Mouse (Mus musculus): ENCODE results near the gene Pola2. TPM values are rescaled to one million over a fixed set of nuclear protein-coding genes. Genes with fewer than 3 reads are reported as not detected.

The Pola2 gene
- polyA plus RNA-seq, 1 experiment = 26.2 TPM

DNA sequence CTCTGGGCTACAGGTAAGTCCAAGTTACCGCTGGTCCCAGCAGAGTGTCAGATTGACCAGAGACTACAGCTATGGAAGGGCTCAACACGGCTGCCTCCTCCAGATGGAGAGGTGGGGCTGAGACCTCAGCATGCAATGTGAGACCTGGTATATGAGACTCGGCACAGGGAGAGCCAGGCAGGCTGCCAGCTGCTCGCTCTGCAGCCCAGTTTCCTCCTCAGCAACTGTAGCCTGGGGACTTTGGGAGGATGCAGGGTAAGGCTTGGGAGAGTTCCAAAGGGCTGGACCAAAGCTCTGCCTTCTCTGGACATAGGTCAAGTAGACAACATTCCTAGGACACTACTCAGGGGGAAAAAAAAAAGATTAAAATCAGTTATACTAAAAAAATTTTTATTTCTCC is 23.8 kb downstream of the Pola2 start:
- TF ChIP-seq POLR2A (IDR thresholded peaks at IDR 0.05; ENCODE audit: low read depth, low read length) (no peak), CTCF (conservative IDR thresholded peaks at IDR 0.05; ENCODE audit: insufficient read depth, insufficient read length, low read depth, low read length) (no peak)
- Histone ChIP-seq H3K27ac (ENCODE audit: insufficient read depth, low read depth, low read length) (peak overlapping the region; percentile 64), H3K27me3 (replicated peaks; ENCODE audit: control insufficient read depth, insufficient read depth, low read length) (no peaks in the 10 kb centered on the region), H3K4me3 (ENCODE audit: insufficient read depth, low read depth, low read length) (no peak overlapping the region), H3K4me1 (ENCODE audit: control insufficient read depth, insufficient read depth, low read length) (peaks cover 25% of the 10 kb centered on the region), H3K36me3 (ENCODE audit: control insufficient read depth, insufficient read depth, low read length) (no peaks in the 10 kb centered on the region)
- DNase-seq = peak; percentile 96
- 7% methylated on average over 4 of the region's 4 CpGs for WGBS

GRCm38 (mm10) chr19:5939715-5940114 is 24.3 kb downstream of the Pola2 start:
- no peak for DNase-seq
- TF ChIP-seq CTCF (conservative IDR thresholded peaks at IDR 0.05; ENCODE audit: insufficient read depth, insufficient read length, low read depth, low read length) (no peak), POLR2A (IDR thresholded peaks at IDR 0.05; ENCODE audit: low read depth, low read length) (no peak)
- Histone ChIP-seq H3K27ac (ENCODE audit: insufficient read depth, low read depth, low read length) (peak overlapping the region; percentile 64), H3K4me3 (ENCODE audit: insufficient read depth, low read depth, low read length) (no peak overlapping the region), H3K4me1 (ENCODE audit: control insufficient read depth, insufficient read depth, low read length) (peaks cover 28% of the 10 kb centered on the region), H3K27me3 (replicated peaks; ENCODE audit: control insufficient read depth, insufficient read depth, low read length) (no peaks in the 10 kb centered on the region), H3K36me3 (ENCODE audit: control insufficient read depth, insufficient read depth, low read length) (no peaks in the 10 kb centered on the region)
- WGBS = 62% methylated on average over 5 of the region's 5 CpGs

DNA sequence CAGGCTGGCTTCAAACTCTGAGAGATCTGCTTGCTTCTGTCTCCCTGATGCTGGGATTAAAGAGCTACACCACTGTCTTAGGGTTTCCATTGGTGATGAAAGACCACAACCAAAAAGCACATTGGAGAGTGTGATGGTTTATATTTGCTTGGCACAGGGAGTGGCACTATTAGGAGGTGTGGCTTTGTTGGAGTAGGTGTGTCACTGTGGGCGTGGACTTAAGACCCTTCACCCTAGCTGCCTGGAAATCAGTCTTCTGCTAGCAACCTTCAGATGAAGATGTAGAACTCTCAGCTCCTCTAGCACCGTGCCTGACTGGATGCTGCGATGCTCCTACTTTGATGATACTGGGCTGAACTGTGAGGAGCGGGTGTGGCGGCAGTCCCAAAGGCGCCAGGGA is 25.5 kb downstream of the Pola2 start:
- Histone ChIP-seq H3K27ac (ENCODE audit: insufficient read depth, low read depth, low read length) (no peak overlapping the region), H3K4me3 (ENCODE audit: insufficient read depth, low read depth, low read length) (no peak overlapping the region), H3K36me3 (ENCODE audit: control insufficient read depth, insufficient read depth, low read length) (no peaks in the 10 kb centered on the region), H3K4me1 (ENCODE audit: control insufficient read depth, insufficient read depth, low read length) (peaks cover 22% of the 10 kb centered on the region), H3K27me3 (replicated peaks; ENCODE audit: control insufficient read depth, insufficient read depth, low read length) (no peaks in the 10 kb centered on the region)
- WGBS = 92% methylated on average over 6 of the region's 6 CpGs
- no peak for DNase-seq
- TF ChIP-seq POLR2A (IDR thresholded peaks at IDR 0.05; ENCODE audit: low read depth, low read length) = no peak
- TF ChIP-seq CTCF (conservative IDR thresholded peaks at IDR 0.05; ENCODE audit: insufficient read depth, insufficient read length, low read depth, low read length) = no peak

- Histone ChIP-seq H3K27ac (ENCODE audit: insufficient read depth, low read depth, low read length) (no peak overlapping the region), H3K4me3 (ENCODE audit: insufficient read depth, low read depth, low read length) (no peak overlapping the region), H3K4me1 (ENCODE audit: control insufficient read depth, insufficient read depth, low read length) (peaks cover 22% of the 10 kb centered on the region), H3K27me3 (replicated peaks; ENCODE audit: control insufficient read depth, insufficient read depth, low read length) (no peaks in the 10 kb centered on the region), H3K36me3 (ENCODE audit: control insufficient read depth, insufficient read depth, low read length) (no peaks in the 10 kb centered on the region)
- no peak for DNase-seq
- no peak for TF ChIP-seq POLR2A (IDR thresholded peaks at IDR 0.05; ENCODE audit: low read depth, low read length)
- no peak for TF ChIP-seq CTCF (conservative IDR thresholded peaks at IDR 0.05; ENCODE audit: insufficient read depth, insufficient read length, low read depth, low read length)
- 28% methylated on average over 14 of the region's 14 CpGs for WGBS
Measured at GRCm38 (mm10) chr19:5937836-5938406, 26.1 kb downstream of the Pola2 start.

GRCm38 (mm10) chr19:5937095-5937835 is 26.7 kb downstream of the Pola2 start:
- peak; percentile 36 for DNase-seq
- 70% methylated on average over 21 of the region's 21 CpGs for WGBS
- Histone ChIP-seq H3K4me3 (ENCODE audit: insufficient read depth, low read depth, low read length) (no peak overlapping the region), H3K27me3 (replicated peaks; ENCODE audit: control insufficient read depth, insufficient read depth, low read length) (no peaks in the 10 kb centered on the region), H3K36me3 (ENCODE audit: control insufficient read depth, insufficient read depth, low read length) (no peaks in the 10 kb centered on the region), H3K27ac (ENCODE audit: insufficient read depth, low read depth, low read length) (no peak overlapping the region), H3K4me1 (ENCODE audit: control insufficient read depth, insufficient read depth, low read length) (peaks cover 22% of the 10 kb centered on the region)
- no peak for TF ChIP-seq CTCF (conservative IDR thresholded peaks at IDR 0.05; ENCODE audit: insufficient read depth, insufficient read length, low read depth, low read length)
- TF ChIP-seq POLR2A (IDR thresholded peaks at IDR 0.05; ENCODE audit: low read depth, low read length) = no peak

- TF ChIP-seq CTCF (conservative IDR thresholded peaks at IDR 0.05; ENCODE audit: insufficient read depth, insufficient read length, low read depth, low read length) (no peak), POLR2A (IDR thresholded peaks at IDR 0.05; ENCODE audit: low read depth, low read length) (no peak)
- H3K27ac ChIP-seq (ENCODE audit: insufficient read depth, low read depth, low read length) = peak overlapping the region; percentile 33; the same call in 1 of the 2 replicates
- WGBS = 36% methylated on average over 5 of the region's 5 CpGs
- H3K27me3 ChIP-seq (replicated peaks; ENCODE audit: control insufficient read depth, insufficient read depth, low read length) = no peaks in the 10 kb centered on the region
- peak; percentile 55 for DNase-seq
- no peak overlapping the region for H3K4me3 ChIP-seq (ENCODE audit: insufficient read depth, low read depth, low read length)
- H3K4me1 ChIP-seq (ENCODE audit: control insufficient read depth, insufficient read depth, low read length) = peaks cover 21% of the 10 kb centered on the region
- no peaks in the 10 kb centered on the region for H3K36me3 ChIP-seq (ENCODE audit: control insufficient read depth, insufficient read depth, low read length)
Measured at GRCm38 (mm10) chr19:5935691-5936090, 28.3 kb downstream of the Pola2 start.

DNA sequence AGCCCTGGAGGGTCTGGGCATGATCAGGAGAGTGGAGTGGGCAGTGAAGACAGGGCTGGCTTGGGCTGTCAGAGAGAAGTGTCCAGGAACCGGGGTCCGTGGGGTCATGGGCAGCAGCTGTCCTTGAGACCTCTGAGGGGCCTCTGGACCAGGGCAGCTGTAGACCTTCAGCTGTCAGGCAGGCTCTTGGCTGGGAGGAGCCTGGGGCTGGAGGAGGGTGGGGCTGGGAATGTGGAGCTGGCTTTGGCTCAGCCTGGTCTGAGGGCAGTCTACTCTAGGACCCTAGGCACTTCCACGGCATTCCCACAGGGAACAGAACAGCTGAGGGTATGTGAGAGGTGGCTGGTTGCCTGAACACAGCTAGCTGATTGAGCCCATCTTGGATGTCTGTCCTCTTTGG is 28.7 kb downstream of the Pola2 start:
- H3K4me1 ChIP-seq (ENCODE audit: control insufficient read depth, insufficient read depth, low read length) = peaks cover 23% of the 10 kb centered on the region
- peak; percentile 54 for DNase-seq
- no peaks in the 10 kb centered on the region for H3K36me3 ChIP-seq (ENCODE audit: control insufficient read depth, insufficient read depth, low read length)

More for the DNA sequence above, 28.7 kb downstream of the Pola2 start:
- 20% methylated on average over 3 of the region's 3 CpGs for WGBS
- Histone ChIP-seq H3K4me3 (ENCODE audit: insufficient read depth, low read depth, low read length) (no peak overlapping the region), H3K27ac (ENCODE audit: insufficient read depth, low read depth, low read length) (peak overlapping the region; percentile 33; the same call in 1 of the 2 replicates), H3K27me3 (replicated peaks; ENCODE audit: control insufficient read depth, insufficient read depth, low read length) (no peaks in the 10 kb centered on the region)
- TF ChIP-seq CTCF (conservative IDR thresholded peaks at IDR 0.05; ENCODE audit: insufficient read depth, insufficient read length, low read depth, low read length) (no peak), POLR2A (IDR thresholded peaks at IDR 0.05; ENCODE audit: low read depth, low read length) (no peak)

Measured in kidney, adult 2 months (tissue).